Mouse (Mus musculus) gastrocnemius, postnatal 25 days (tissue): ENCODE data around the gene Arhgap25. TPM values are rescaled to one million over a fixed set of nuclear protein-coding genes. Genes with fewer than 3 reads are reported as not detected.

ENCODE experiments used
- DNase-seq: peaks from one replicate; pipeline ENCODE4 v3.0.0; 2022
- total RNA-seq, 2 experiments: library from RNA; stranded (reverse); gene quantifications; 1 replicate in 1 of 2; 2 replicates in 1 of 2; pipeline ENCODE4 v1.2.3; 2021

Gene Arhgap25
- total RNA-seq, 2 experiments from 2014 or later = 0.82 to 1.3 TPM

GRCm38 (mm10) chr6:87445222-87445621, 87.8 kb downstream of the Arhgap25 start:
- no peak for DNase-seq

GRCm38 (mm10) chr6:87443253-87443652, 89.8 kb downstream of the Arhgap25 start:
- DNase-seq = no peak

- no peak for DNase-seq
Observed at GRCm38 (mm10) chr6:87436745-87437144, 96.3 kb downstream of the Arhgap25 start.

GRCm38 (mm10) chr6:87435791-87436190, 97.3 kb downstream of the Arhgap25 start:
- no peak for DNase-seq

- DNase-seq = no peak
Observed at GRCm38 (mm10) chr6:87428487-87429044, 104.5 kb downstream of the Arhgap25 start, which contains the start of gene Bmp10. Gene Bmp10 (plus strand): TSS chr6:87428994.

GRCm38 (mm10) chr6:87427616-87428015, 105.4 kb downstream of the Arhgap25 start:
- DNase-seq = no peak

GRCm38 (mm10) chr6:87426954-87427353, 106.1 kb downstream of the Arhgap25 start:
- no peak for DNase-seq

- DNase-seq = no peak
Observed at GRCm38 (mm10) chr6:87424037-87424816, 108.8 kb downstream of the Arhgap25 start.

- no peak for DNase-seq
Observed at GRCm38 (mm10) chr6:87422304-87422703, 110.8 kb downstream of the Arhgap25 start.

- no peak for DNase-seq
Observed at GRCm38 (mm10) chr6:87412011-87412410, 121.0 kb downstream of the Arhgap25 start.

Other genes with a start within 250 kb of the Arhgap25 start
- gene Antxr1, start 197.4 kb downstream of the Arhgap25 start, total RNA-seq = 10 to 100 TPM; 11.6 to 13.0 TPM
- gene Gkn1, start 182.3 kb downstream of the Arhgap25 start, total RNA-seq = not detected
- not detected for gene Gkn2, start 159.9 kb downstream of the Arhgap25 start, total RNA-seq
- 1 to 10 TPM in 1 of 2 experiments, under 1 TPM in 1; 0.33 to 2.6 TPM for gene Gkn3, start 144.3 kb downstream of the Arhgap25 start, total RNA-seq
- gene Bmp10, start 104.3 kb downstream of the Arhgap25 start, total RNA-seq = not detected
- 1 to 10 TPM; 2.1 to 2.3 TPM for gene Prokr1, start 57.5 kb upstream of the Arhgap25 start, total RNA-seq
- gene Aplf, start 138.9 kb upstream of the Arhgap25 start, total RNA-seq = 1 to 10 TPM; 2.7 to 3.3 TPM
- 1 to 10 TPM; 1.0 to 1.2 TPM for gene Efcc1, start 197.6 kb upstream of the Arhgap25 start, total RNA-seq
- gene Gp9, start 244.8 kb upstream of the Arhgap25 start, total RNA-seq = not detected